Mouse (Mus musculus): ENCODE measurements around the gene Fate1. TPM values are rescaled to one million over a fixed set of nuclear protein-coding genes. Genes with fewer than 3 reads are reported as not detected.
"Not testable (repeated sequence)": the region's sequence is repeated elsewhere in the genome, so short reads cannot be mapped to it uniquely, and the experiment has no call there.

The Fate1 gene
- polyA plus RNA-seq, 1 experiment from 2014 or later: not detected

DNA sequence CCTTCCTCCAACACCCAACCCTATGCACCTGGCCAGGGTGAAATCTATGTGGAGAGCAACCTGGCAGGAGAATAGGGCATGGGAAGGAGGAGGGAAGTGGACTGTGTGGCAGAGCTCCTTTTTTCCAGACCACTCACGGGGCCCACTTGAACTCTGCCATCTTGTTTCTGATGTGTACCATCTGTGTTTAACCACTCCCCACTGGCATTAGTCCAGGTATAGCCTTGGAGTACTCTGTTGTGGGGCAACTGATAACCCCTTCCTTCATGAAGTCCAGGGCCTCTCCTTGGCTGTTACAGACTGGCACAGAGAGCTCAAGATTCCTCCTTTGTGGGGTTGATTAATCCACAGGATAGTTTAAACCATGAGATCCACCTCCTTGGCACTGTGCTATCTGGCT is 4.6 kb upstream of the Fate1 start:
- Histone ChIP-seq H3K4me3 (ENCODE audit: low read depth, low read length) (no peak overlapping the region), H3K27me3 (ENCODE audit: control insufficient read depth, insufficient read depth, low read length) (no peaks in the 10 kb centered on the region), H3K4me2 (replicated peaks; ENCODE audit: low read depth) (no peak overlapping the region), H3K9me3 (ENCODE audit: control insufficient read depth, low read length) (no peaks in the 10 kb centered on the region), H3K36me3 (ENCODE audit: control insufficient read depth, insufficient read depth, low read length) (no peaks in the 10 kb centered on the region), H3K4me1 (replicated peaks; ENCODE audit: control insufficient read depth, insufficient read depth) (no peaks in the 10 kb centered on the region), H3K27ac (replicated peaks) (no peak overlapping the region), H3K9ac (ENCODE audit: low read length) (no peak overlapping the region)
- WGBS: 47% methylated on average over 1 of the region's 1 CpGs
- DNase-seq (ENCODE audit: low spot score) (no peak), ATAC-seq (ENCODE audit: low FRiP score, low TSS enrichment) (no peak; the same call in 1 of the 2 replicates)
- TF ChIP-seq CTCF (IDR thresholded peaks at IDR 0.05; ENCODE audit: low read depth): no peak
- TF ChIP-seq EP300 (optimal IDR thresholded peaks at IDR 0.05): no peak

- Histone ChIP-seq H3K4me3 (ENCODE audit: low read depth, low read length) (no peak overlapping the region), H3K27ac (replicated peaks) (no peak overlapping the region), H3K4me2 (replicated peaks; ENCODE audit: low read depth) (no peak overlapping the region), H3K36me3 (ENCODE audit: control insufficient read depth, insufficient read depth, low read length) (no peaks in the 10 kb centered on the region), H3K4me1 (replicated peaks; ENCODE audit: control insufficient read depth, insufficient read depth) (no peaks in the 10 kb centered on the region), H3K9ac (ENCODE audit: low read length) (no peak overlapping the region), H3K27me3 (ENCODE audit: control insufficient read depth, insufficient read depth, low read length) (no peaks in the 10 kb centered on the region), H3K9me3 (ENCODE audit: control insufficient read depth, low read length) (no peaks in the 10 kb centered on the region)
- 78% methylated on average over 6 of the region's 6 CpGs for WGBS
- TF ChIP-seq CTCF (IDR thresholded peaks at IDR 0.05; ENCODE audit: low read depth) (no peak), EP300 (optimal IDR thresholded peaks at IDR 0.05) (no peak)
- DNase-seq (ENCODE audit: low spot score) (no peak), ATAC-seq (ENCODE audit: low FRiP score, low TSS enrichment) (no peak)
Measured at GRCm38 (mm10) chrX:71968816-71969215, 4.0 kb upstream of the Fate1 start.

GRCm38 (mm10) chrX:71971325-71971724 is 1.5 kb upstream of the Fate1 start:
- Histone ChIP-seq H3K4me2 (replicated peaks; ENCODE audit: low read depth) (no peak overlapping the region), H3K36me3 (ENCODE audit: control insufficient read depth, insufficient read depth, low read length) (no peaks in the 10 kb centered on the region), H3K4me1 (replicated peaks; ENCODE audit: control insufficient read depth, insufficient read depth) (no peaks in the 10 kb centered on the region), H3K9ac (ENCODE audit: low read length) (no peak overlapping the region), H3K27ac (replicated peaks) (no peak overlapping the region), H3K27me3 (ENCODE audit: control insufficient read depth, insufficient read depth, low read length) (no peaks in the 10 kb centered on the region), H3K4me3 (ENCODE audit: low read depth, low read length) (no peak overlapping the region), H3K9me3 (ENCODE audit: control insufficient read depth, low read length) (no peaks in the 10 kb centered on the region)
- 72% methylated on average over 5 of the region's 5 CpGs for WGBS
- TF ChIP-seq CTCF (IDR thresholded peaks at IDR 0.05; ENCODE audit: low read depth): no peak
- TF ChIP-seq EP300 (optimal IDR thresholded peaks at IDR 0.05): no peak
- DNase-seq (ENCODE audit: low spot score) (no peak), ATAC-seq (ENCODE audit: low FRiP score, low TSS enrichment) (no peak)

DNA sequence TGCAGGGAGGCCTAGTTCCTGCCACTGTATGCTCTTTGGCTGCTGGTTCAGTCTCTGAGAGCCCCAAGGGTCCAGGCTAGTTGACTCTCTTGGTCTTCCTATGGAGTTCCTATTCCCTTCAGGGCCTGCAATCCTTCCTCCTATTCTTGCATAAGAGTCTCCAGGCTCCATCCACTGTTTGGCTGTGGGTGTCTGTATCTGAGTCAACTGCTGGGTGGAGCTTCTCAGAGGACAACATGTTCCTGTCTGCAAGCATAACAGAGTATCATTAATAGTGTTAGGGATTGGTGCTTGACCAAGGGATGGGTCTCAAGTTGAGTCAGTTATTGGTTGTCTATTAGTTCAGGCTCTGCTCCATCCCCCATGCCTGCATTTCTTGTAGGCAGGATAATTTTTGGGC is 4.9 kb downstream of the Fate1 start:
- not testable (repeated sequence) for H3K27me3 ChIP-seq (ENCODE audit: control insufficient read depth, insufficient read depth, low read length); H3K4me1 ChIP-seq (replicated peaks; ENCODE audit: control insufficient read depth, insufficient read depth); H3K4me3 ChIP-seq (ENCODE audit: low read depth, low read length); H3K9me3 ChIP-seq (ENCODE audit: control insufficient read depth, low read length); H3K27ac ChIP-seq (replicated peaks); DNase-seq (ENCODE audit: low spot score); ATAC-seq (ENCODE audit: low FRiP score, low TSS enrichment); H3K4me2 ChIP-seq (replicated peaks; ENCODE audit: low read depth); H3K36me3 ChIP-seq (ENCODE audit: control insufficient read depth, insufficient read depth, low read length); H3K9ac ChIP-seq (ENCODE audit: low read length)

- DNase-seq (ENCODE audit: low spot score) (no peak), ATAC-seq (ENCODE audit: low FRiP score, low TSS enrichment) (no peak)
- H3K27me3 ChIP-seq (ENCODE audit: control insufficient read depth, insufficient read depth, low read length): no peaks in the 10 kb centered on the region
- no peaks in the 10 kb centered on the region for H3K9me3 ChIP-seq (ENCODE audit: control insufficient read depth, low read length)
- TF ChIP-seq EP300 (optimal IDR thresholded peaks at IDR 0.05) (no peak), CTCF (IDR thresholded peaks at IDR 0.05; ENCODE audit: low read depth) (no peak)
- H3K4me2 ChIP-seq (replicated peaks; ENCODE audit: low read depth): no peak overlapping the region
- no peaks in the 10 kb centered on the region for H3K36me3 ChIP-seq (ENCODE audit: control insufficient read depth, insufficient read depth, low read length)
- H3K27ac ChIP-seq (replicated peaks): no peak overlapping the region
- no peak overlapping the region for H3K4me3 ChIP-seq (ENCODE audit: low read depth, low read length)
- H3K9ac ChIP-seq (ENCODE audit: low read length): no peak overlapping the region
- WGBS: 36% methylated on average over 3 of the region's 3 CpGs
- no peaks in the 10 kb centered on the region for H3K4me1 ChIP-seq (replicated peaks; ENCODE audit: control insufficient read depth, insufficient read depth)
Measured at GRCm38 (mm10) chrX:71980443-71980842, 7.7 kb downstream of the Fate1 start.

- TF ChIP-seq EP300 (optimal IDR thresholded peaks at IDR 0.05) (no peak), CTCF (IDR thresholded peaks at IDR 0.05; ENCODE audit: low read depth) (no peak)
- H3K9ac ChIP-seq (ENCODE audit: low read length): no peak overlapping the region
- no peak overlapping the region for H3K4me2 ChIP-seq (replicated peaks; ENCODE audit: low read depth)
- no peak overlapping the region for H3K27ac ChIP-seq (replicated peaks)
- DNase-seq (ENCODE audit: low spot score): no peak
- WGBS: 78% methylated on average over 2 of the region's 2 CpGs
- ATAC-seq (ENCODE audit: low FRiP score, low TSS enrichment): no peak
- H3K27me3 ChIP-seq (ENCODE audit: control insufficient read depth, insufficient read depth, low read length): no peaks in the 10 kb centered on the region
- no peaks in the 10 kb centered on the region for H3K9me3 ChIP-seq (ENCODE audit: control insufficient read depth, low read length)
- H3K4me1 ChIP-seq (replicated peaks; ENCODE audit: control insufficient read depth, insufficient read depth): no peaks in the 10 kb centered on the region
- no peaks in the 10 kb centered on the region for H3K36me3 ChIP-seq (ENCODE audit: control insufficient read depth, insufficient read depth, low read length)
- no peak overlapping the region for H3K4me3 ChIP-seq (ENCODE audit: low read depth, low read length)
Measured at GRCm38 (mm10) chrX:71981322-71981721, 8.5 kb downstream of the Fate1 start.

Measured in stomach, postnatal 0 days (tissue).